Mouse (Mus musculus) thymus, postnatal 14 days (tissue): ENCODE data around the gene Dagla.
A peak's percentile ranks its signal among the peaks of the same experiment; 100 is the strongest.

Experiments
- DNase-seq: peaks from one replicate; pipeline ENCODE4 v3.0.0; 2021

Gene Dagla

DNA sequence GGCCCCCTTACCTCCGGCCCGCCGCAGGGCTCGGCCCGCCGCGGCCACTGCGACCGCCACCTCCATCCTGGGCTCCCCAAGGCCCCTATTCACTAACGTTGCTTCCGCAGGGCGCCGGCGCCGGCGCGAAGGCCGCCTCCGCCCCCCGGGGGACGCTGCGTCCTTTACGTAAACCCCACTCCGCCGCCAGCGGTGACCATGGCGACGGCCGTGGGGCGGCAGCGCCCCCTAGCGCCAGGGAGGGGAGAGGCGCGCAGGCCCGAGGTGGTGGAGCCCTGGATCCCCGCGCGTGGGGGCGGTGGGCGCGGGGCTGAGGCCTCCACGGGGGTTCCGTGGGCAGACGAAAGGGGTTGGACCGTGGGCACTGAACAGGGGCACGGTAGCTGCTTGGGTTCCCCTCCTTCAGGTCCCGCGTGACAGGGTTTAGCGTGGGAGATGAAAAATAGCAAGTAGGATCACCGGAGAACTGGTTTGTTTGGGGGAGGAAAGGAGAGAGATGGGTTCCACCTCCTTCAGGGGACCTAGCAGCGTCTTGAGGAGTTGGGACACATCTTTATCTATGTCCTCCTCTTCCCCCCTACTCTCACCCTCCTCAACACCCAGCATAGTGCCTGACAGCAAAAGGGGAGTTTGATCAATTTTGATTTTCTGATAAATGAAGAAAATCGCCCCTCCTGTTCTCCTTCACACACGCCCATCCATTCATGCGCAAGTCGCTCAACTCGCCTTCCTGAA lies at the start of gene Dagla:
Gene Dagla (minus strand): TSS at position 68 of the 735 bp plus-strand sequence.
- DNase-seq, result peak; percentile 70

DNA sequence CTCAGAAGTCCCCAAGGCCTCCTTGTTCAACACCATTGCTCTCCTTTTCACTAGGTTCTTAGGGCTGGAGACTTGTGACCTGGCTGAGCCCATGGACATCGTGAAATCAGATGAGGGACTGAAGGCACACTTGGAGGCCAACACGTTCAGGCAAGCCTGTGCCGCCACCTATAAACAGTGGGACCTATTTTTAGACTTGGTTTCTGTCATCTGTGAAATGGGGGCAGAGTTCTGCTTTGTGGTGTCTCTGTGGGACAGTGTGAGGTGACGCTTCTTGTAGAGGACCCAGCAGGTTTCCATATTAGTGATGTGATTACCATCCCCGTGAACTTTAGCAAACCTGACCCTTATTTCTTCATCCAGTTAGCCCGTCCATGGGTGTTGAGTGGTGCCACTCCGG lies 47.5 kb upstream of the Dagla start:
- no peak for DNase-seq

- no peak for DNase-seq
These were observed 43.1 kb upstream of the Dagla start for GRCm38 (mm10) chr19:10347628-10348273.

- DNase-seq, result no peak
These were observed 41.0 kb upstream of the Dagla start for GRCm38 (mm10) chr19:10345696-10346095.

GRCm38 (mm10) chr19:10343866-10344265 lies 39.2 kb upstream of the Dagla start:
- DNase-seq, result no peak

GRCm38 (mm10) chr19:10341817-10342439 lies 37.3 kb upstream of the Dagla start:
- no peak for DNase-seq

- DNase-seq, result peak; percentile 47
These were observed 36.5 kb upstream of the Dagla start for GRCm38 (mm10) chr19:10341152-10341551.

DNA sequence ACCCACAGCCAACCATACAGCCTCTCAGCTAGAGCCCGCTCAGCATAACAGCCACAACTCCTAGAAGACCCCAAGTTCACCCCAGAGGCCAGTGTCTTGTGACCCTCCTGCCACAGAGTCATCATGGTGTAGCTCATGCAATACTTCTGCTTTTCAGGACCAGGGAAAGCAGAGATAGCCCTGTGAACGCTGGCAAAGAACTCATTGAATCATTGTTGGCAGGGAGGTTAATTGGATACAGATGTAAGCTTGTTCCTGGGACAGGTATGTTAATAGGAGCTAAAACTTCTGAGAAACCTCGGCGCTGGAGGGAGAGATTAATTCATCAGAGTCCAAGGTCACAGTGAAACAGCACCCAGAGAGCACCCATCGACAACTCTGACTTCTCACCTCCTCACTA lies 36.0 kb upstream of the Dagla start:
- DNase-seq, result no peak

DNA sequence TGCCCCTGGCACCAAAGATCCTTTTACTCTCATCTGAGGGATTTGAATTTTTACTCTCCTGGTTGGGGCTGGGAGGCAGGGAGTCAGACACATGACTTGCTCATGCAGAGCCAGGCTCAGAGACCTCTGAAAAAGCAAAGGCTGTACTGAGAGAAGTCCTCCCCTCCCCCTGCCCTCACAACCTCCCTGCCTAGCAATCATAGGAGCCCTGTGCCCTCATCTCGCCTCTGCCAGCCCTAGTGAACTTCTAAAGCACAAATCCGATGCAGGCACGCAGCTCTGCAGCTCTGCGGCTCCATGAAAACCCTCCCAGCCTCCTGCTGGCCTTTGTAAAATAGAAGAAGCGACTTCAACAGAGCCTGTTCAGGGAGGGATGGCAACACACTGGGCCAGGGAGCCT lies 34.6 kb upstream of the Dagla start:
- DNase-seq, result no peak

DNA sequence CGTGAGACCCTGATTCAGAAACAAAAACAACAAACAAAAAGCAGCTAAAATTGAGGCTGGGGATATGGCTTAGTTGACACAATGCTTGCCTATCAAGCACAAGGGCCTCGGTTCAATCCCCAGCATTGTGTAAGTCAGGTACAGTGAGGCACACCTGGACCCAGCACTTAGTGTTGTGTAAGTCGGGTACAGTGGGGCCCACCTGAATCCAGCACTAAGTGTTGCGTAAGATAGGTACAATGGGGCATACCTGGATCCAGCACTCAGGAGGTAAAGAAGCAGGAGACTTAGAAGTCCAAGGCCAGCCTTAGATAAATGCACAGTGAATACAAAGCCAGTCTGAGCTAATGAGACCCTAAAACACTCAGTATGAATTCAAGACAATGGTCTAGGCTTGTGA lies 34.0 kb upstream of the Dagla start:
- no peak for DNase-seq

- no peak for DNase-seq
These were observed 29.8 kb upstream of the Dagla start for GRCm38 (mm10) chr19:10334467-10334866.

- peak; percentile 42 for DNase-seq
These were observed 29.0 kb upstream of the Dagla start for GRCm38 (mm10) chr19:10333545-10334252.

- no peak for DNase-seq
These were observed 27.0 kb upstream of the Dagla start for GRCm38 (mm10) chr19:10331706-10332105.

DNA sequence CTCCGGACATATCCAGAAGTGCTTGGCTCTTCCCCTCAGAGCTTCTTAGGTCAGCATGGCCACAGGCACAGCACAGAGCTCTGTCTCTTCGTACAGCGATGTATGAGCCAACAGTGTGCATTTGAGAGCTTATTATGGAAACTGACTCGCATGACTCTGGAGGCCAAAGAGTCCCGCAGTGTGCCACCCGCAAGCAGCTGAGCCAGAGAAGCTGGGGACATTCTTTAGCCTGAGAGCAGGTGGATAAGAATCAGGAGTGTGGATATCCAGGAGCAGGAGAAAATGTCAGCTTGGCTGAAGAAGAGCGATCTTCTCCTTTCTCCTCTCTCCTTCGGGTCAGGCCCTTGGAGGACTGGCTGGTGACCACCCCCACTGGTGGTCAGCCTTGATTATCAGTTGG lies 24.4 kb upstream of the Dagla start:
- no peak for DNase-seq

GRCm38 (mm10) chr19:10326609-10327008 lies 21.9 kb upstream of the Dagla start:
- DNase-seq, result no peak

DNA sequence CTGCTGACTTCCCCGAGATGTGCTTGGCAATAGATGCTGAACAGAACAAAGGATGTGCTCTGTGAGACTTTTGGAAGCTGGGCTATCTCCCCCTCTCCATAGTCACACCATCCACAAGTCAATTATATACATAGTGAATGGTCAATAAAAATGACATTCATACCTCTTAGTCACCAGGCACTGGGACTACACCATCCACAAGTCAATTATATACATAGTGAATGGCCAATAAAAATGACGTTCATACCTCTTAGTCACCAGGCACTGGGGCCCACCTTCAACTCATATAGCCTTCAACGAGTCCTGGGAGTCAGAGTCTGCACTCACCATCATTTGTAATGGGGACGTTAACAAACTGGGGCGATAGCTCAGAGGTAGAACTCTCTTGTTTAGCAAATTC lies 19.2 kb upstream of the Dagla start:
- DNase-seq, result no peak

DNA sequence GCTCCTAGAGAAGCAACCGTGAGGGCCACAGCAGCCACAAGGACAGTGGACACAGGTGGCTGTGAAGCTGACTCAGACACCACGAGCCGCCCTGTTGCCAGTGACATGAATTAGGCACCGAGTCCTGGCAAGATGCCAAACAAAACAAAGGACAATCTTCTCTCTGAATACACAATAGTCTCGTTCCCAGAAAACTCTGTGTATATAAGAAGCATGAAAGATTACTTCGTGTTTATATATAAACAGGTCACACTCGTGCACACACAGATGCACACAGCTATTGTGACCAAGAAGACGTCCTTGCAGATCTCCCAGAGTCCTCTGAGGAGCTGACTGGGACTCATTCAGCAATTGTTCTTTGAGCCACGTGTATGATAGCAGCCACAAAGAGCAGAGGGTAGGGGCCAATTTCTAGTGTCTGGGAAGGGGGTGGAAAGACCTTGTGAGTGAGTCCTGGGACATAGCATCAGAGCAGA lies 18.7 kb upstream of the Dagla start:
- no peak for DNase-seq

GRCm38 (mm10) chr19:10317795-10318194 lies 13.1 kb upstream of the Dagla start:
- no peak for DNase-seq

DNA sequence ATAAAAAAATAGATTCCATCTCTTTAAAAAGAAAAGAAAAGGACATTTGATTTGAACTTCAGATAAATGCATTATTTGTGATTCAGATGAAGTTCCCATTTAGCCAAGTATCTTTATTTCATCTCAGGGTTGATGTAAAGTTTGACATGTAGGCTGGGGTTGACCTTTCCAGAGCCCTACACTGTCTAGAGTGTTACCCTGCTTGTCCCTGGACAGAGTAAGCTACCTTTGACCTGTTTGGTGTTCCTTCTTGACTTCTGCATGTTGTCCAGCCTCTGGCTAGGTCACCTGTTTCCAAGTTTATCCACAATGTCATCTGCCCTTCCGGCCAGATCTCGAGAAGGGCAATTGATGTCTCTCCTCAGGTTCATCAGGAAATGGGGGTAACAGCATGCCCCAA lies 12.7 kb upstream of the Dagla start:
- DNase-seq, result no peak

GRCm38 (mm10) chr19:10316956-10317355 lies 12.3 kb upstream of the Dagla start:
- DNase-seq, result no peak

GRCm38 (mm10) chr19:10312072-10312471 lies 7.4 kb upstream of the Dagla start:
- DNase-seq, result no peak

DNA sequence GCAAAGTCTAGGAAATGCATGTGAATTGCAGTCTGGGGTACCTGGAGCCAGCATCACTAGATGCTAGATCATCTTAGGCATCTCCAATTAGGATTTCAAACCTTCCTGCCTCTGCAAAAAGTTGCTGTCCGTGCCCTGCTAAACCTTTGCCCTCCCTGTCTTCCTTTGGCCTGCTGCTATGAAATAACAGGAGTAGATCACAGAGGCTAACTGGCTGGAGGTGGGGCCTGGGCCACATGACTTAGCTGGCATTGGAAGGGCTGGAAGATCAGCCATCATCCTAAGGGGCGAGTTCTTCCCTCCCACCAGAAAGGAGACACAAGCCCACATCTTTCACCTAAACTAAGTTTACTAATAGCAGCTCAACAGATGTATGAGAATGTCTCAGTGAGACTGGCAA lies 4.3 kb upstream of the Dagla start:
- DNase-seq, result no peak

DNA sequence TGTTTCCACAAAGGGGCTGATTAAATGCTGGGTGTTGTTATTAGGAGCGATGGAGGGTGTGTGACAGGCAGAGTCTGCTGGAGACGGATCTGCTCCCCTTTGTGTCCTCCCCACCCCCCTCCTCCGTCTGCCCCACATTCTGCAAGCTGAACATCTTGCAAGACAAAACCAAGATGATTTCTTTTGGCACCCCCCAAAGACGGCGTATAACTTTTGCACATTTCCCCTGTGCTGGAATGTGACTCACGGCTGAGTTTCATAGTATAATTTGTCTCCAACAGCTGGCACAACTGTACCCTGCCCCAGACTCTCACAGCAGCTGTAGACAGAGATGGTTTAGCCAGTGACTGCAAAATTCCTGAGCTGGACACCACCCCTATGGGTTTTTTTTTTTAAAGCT lies 3.3 kb upstream of the Dagla start:
- no peak for DNase-seq

DNA sequence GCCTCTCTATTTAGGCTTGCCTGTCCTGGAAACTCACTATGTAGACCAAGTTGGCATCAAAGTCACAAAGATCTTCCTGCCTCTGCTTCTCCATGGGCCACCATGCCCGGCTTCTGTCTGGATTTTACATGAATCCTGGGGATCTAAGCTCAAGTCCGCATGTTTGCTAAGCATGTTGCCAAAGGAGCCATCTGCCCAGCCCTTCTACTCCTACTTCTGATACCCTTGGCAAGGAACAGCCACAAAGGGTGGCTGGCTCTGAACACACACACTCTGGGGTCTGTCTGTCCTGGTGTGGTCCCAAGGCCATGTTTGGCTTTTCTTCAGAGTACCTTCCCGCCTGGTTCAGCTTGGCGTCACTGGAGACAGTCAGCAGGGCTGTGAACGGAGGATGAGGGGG lies 2.7 kb upstream of the Dagla start:
- DNase-seq, result no peak
